Mouse (Mus musculus): ENCODE results near the gene Dnaaf1. TPM values are rescaled to one million over a fixed set of nuclear protein-coding genes. Genes with fewer than 3 reads are reported as not detected.

The Dnaaf1 gene
- total and polyA plus RNA-seq, 3 experiments: 0.19 to 0.54 TPM; not detected in 1

DNA sequence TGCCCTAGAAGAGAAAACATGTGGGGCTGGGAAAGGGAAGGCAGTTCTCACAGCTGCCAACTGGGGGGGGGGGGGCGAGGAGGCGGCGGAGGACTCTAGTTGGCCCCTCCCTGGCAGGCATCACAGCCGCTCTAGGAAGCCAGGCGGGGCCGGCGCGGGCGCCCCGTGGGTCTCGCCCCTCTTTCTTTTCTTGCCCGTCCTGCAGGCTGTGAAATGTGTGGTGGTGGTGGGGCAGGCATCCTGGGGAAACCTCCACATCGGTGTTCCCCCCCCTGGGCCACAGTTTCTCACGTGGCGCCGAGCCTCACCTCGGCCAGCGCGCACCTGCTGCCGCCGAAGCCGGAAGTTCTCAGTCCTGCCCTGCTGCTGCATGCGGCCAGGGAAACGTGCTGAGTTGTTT lies 10.9 kb downstream of the Dnaaf1 start:
- Histone ChIP-seq H3K9me3 (replicated peaks; ENCODE audit: insufficient read depth, low read length) (no peaks in the 10 kb centered on the region), H3K79me2 (ENCODE audit: control insufficient read depth, insufficient read depth, low read length, poor library complexity) (no peaks in the 10 kb centered on the region), H3K9ac (ENCODE audit: control insufficient read depth, low read depth, low read length, poor library complexity, severe bottlenecking) (peak overlapping the region; percentile 67), H3K27ac (ENCODE audit: control insufficient read depth, low read depth, low read length) (no peak overlapping the region), H3K4me1 (ENCODE audit: control insufficient read depth in 1 of 2, insufficient read depth in 2 of 2, low read length in 2 of 2) (peaks cover 9 to 18% of the 10 kb centered on the region in 2 experiments), H3K4me3 (ENCODE audit: control insufficient read depth in 1 of 2, insufficient read depth in 1 of 2, low read depth in 2 of 2, low read length in 2 of 2) (peak overlapping the region; percentile 42 to 49), H3K27me3 (ENCODE audit: control insufficient read depth in 1 of 2, insufficient read depth in 2 of 2, low read length in 2 of 2) (no peaks in the 10 kb centered on the region), H3K36me3 (ENCODE audit: control insufficient read depth in 1 of 2, insufficient read depth in 2 of 2, low read length in 2 of 2) (peaks cover 0 to 5% of the 10 kb centered on the region in 2 experiments; a peak in 2 of 4 replicates)
- TF ChIP-seq SIN3A (IDR thresholded peaks at IDR 0.05; ENCODE audit: low read length): 0 out of 2 replicates have a peak, but pooled peaks have one; percentile 18
- no peak for TF ChIP-seq TCF12 (IDR thresholded peaks at IDR 0.05; ENCODE audit: low read depth, low read length)
- peak; percentile 49; the same call in 1 of the 2 replicates for TF ChIP-seq MAZ (IDR thresholded peaks at IDR 0.05; ENCODE audit: low read depth, low read length)
- DNase-seq (ENCODE audit: low read depth, low spot score): peak; percentile 41

DNA sequence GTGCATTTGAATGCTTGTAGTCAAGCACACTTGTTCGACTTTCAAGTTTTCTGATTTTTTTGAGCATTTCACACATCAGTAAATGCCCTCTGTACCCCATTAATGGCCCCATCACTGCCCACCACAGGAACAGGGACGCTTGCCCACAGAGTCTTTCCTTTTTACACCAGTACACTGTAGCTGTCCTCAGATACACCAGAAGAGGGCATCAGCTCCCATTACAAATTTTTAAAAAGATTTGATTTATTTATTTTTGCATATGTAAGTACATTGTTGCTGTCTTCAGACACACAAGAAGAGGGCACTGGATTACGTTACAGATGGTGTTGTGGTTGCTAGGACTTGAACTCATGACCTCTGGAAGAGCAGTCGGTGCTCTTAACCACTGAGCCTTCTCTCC lies 13.3 kb downstream of the Dnaaf1 start:
- no peak overlapping the region for H3K27ac ChIP-seq (ENCODE audit: control insufficient read depth, low read depth, low read length)
- H3K27me3 ChIP-seq (ENCODE audit: control insufficient read depth in 1 of 2, insufficient read depth in 2 of 2, low read length in 2 of 2): no peaks in the 10 kb centered on the region
- no peak overlapping the region for H3K9ac ChIP-seq (ENCODE audit: control insufficient read depth, low read depth, low read length, poor library complexity, severe bottlenecking)
- no peaks in the 10 kb centered on the region for H3K79me2 ChIP-seq (ENCODE audit: control insufficient read depth, insufficient read depth, low read length, poor library complexity)
- DNase-seq (ENCODE audit: low read depth, low spot score): no peak
- no peaks in the 10 kb centered on the region for H3K9me3 ChIP-seq (replicated peaks; ENCODE audit: insufficient read depth, low read length)
- peaks cover 2 to 10% of the 10 kb centered on the region in 2 experiments; a peak in 3 of 4 replicates for H3K4me1 ChIP-seq (ENCODE audit: control insufficient read depth in 1 of 2, insufficient read depth in 2 of 2, low read length in 2 of 2)
- H3K4me3 ChIP-seq (ENCODE audit: control insufficient read depth in 1 of 2, insufficient read depth in 1 of 2, low read depth in 2 of 2, low read length in 2 of 2): no peak overlapping the region
- H3K36me3 ChIP-seq (ENCODE audit: control insufficient read depth in 1 of 2, insufficient read depth in 2 of 2, low read length in 2 of 2): no peaks in the 10 kb centered on the region
- TF ChIP-seq ZMIZ1 (IDR thresholded peaks at IDR 0.05; ENCODE audit: low read depth, low read length): no peak
- TF ChIP-seq CHD1 (IDR thresholded peaks at IDR 0.05; ENCODE audit: low read depth, low read length): no peak
- TF ChIP-seq MXI1 (IDR thresholded peaks at IDR 0.05; ENCODE audit: low read depth, low read length): no peak
- TF ChIP-seq E2F4 (IDR thresholded peaks at IDR 0.05; ENCODE audit: borderline replicate concordance, low read depth, low read length): no peak
- TF ChIP-seq EP300 (IDR thresholded peaks at IDR 0.05; ENCODE audit: low read depth in 1 of 2, low read length in 2 of 2): no peak
- no peak for TF ChIP-seq ZNF384 (IDR thresholded peaks at IDR 0.05; ENCODE audit: low read depth, low read length)
- TF ChIP-seq CHD2 (IDR thresholded peaks at IDR 0.05; ENCODE audit: low read length): no peak
- no peak for TF ChIP-seq ELF1 (IDR thresholded peaks at IDR 0.05; ENCODE audit: low read depth, low read length)
- TF ChIP-seq KAT2A (conservative IDR thresholded peaks at IDR 0.05; ENCODE audit: low read depth, low read length): no peak
- TF ChIP-seq TCF12 (IDR thresholded peaks at IDR 0.05; ENCODE audit: low read depth, low read length): no peak
- no peak for TF ChIP-seq ZKSCAN1 (IDR thresholded peaks at IDR 0.05; ENCODE audit: low read depth, low read length)
- TF ChIP-seq POLR2AphosphoS2 (IDR thresholded peaks at IDR 0.05; ENCODE audit: low read length): no peak
- TF ChIP-seq POLR2A (IDR thresholded peaks at IDR 0.05; ENCODE audit: control insufficient read depth in 1 of 2, insufficient read depth in 1 of 2, low read depth in 1 of 2, low read length in 2 of 2, poor library complexity in 1 of 2): no peak
- no peak for TF ChIP-seq SIN3A (IDR thresholded peaks at IDR 0.05; ENCODE audit: low read length)
- no peak for TF ChIP-seq NRF1 (IDR thresholded peaks at IDR 0.05; ENCODE audit: insufficient read depth, low read depth, low read length, poor library complexity, severe bottlenecking)

All from MEL (cell line).